Mouse (Mus musculus) large intestine, adult 2 months (tissue): ENCODE results near the gene Anapc2. TPM values are rescaled to one million over a fixed set of nuclear protein-coding genes. Genes with fewer than 3 reads are reported as not detected.

Source experiments
- DNase-seq: peaks from one replicate; pipeline ENCODE4 v3.0.0-alpha.2; 2012; ENCODE audit warnings: low read depth, low spot score
- WGBS: fragments of 180-500 bp; shearing (Covaris S2); methylation state at CpG from one replicate; pipeline ENCODE4 v1.1.7; 2018; 5-methylcytosine and 5-hydroxymethylcytosine counted together
- polyA plus RNA-seq: library from polyadenylated mRNA; depleted of rRNA; stranded (reverse); fragments of >200 nt; gene quantifications from 2 replicates; pipeline ENCODE4 v1.2.3, GENCODE M21; 2012; rRNA removed

Anapc2 gene
- polyA plus RNA-seq, 1 experiment = 64.2 TPM

DNA sequence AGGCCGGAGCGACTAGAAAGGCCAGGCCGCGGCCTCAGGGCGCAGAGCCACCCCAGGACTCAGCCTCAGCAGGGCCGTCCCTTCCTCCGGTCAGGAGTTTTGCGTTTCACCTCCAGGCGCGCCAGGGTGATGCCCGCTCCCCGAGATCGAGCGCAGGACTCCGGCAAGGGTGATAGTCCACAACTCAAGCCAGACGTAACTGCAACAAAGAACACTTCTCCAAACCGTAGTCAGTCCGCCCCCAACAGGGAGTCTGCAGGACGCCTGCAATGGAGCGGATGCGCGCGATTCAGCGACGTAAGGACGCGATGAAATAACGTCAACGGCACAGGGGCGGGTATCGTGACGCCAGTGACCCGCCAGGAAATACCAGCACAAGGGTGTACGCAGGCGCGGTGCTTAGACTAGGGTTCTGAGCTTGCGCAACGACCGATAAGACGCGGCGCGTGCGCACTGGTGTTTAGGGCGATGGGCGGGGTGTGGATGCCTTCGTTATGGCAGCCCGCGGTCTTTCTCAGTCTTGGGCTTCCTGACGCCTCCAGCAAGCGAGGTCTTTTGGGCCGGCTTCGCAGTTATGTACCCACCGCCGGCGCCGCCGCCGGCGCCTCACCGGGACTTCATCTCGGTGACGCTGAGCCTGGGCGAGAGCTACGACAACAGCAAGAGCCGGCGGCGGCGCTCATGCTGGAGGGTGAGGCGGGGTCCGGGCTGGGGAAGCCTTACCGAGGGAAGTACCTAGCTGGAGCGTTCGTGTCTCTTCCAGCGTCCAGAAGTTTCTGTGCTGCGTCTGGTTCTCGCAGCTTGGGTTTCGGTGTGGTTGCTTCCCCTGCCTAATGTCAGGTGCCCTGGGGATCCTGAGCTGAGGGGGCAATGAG lies 60.2 kb downstream of the Anapc2 start, which contains the start of gene Man1b1:
TSS of gene Man1b1 (plus strand) at position 53 of the 875 bp plus-strand sequence.
- under 1% methylated on average over 78 of the region's 78 CpGs for WGBS
- DNase-seq = peak; percentile 98

DNA sequence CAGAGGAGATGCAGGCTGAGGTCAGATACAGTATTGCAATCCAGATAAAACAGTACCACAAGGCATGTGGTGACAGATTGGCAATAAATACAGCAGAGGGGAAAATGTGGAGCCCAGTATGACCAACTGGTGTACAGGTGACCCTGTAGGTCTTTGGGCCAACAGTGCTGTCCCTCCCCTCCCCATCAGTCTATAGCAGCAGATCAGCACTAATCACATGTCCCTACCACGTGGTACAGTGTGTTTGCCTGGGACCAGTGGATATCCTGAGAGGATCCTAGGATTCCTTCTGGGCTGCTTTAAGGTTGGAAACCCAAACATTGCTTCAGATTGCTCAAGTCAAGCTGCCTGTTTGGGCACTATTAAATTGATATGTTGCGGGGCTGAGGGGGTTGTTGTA lies 61.3 kb downstream of the Anapc2 start:
- WGBS = 67% methylated on average over 2 of the region's 2 CpGs
- no peak for DNase-seq

Other genes with a start within 250 kb of the Anapc2 start
- 48.7 and 62.3 TPM in 2 replicates for gene Nsmf, start 218.1 kb upstream of the Anapc2 start, polyA plus RNA-seq
- 176 and 274 TPM in 2 replicates for gene Entpd8, start 192.2 kb upstream of the Anapc2 start, polyA plus RNA-seq
- 39.3 and 46.9 TPM in 2 replicates for gene Noxa1, start 177.3 kb upstream of the Anapc2 start, polyA plus RNA-seq
- 23.6 and 24.9 TPM in 2 replicates for gene Nrarp, start 91.7 kb upstream of the Anapc2 start, polyA plus RNA-seq
- gene Tor4a, start 75.6 kb upstream of the Anapc2 start, polyA plus RNA-seq = 22.7 and 31.7 TPM in 2 replicates
- gene Nelfb, start 61.0 kb upstream of the Anapc2 start, polyA plus RNA-seq = 60.9 and 89.7 TPM in 2 replicates
- gene Stpg3, start 57.8 kb upstream of the Anapc2 start, polyA plus RNA-seq = not detected in 2 replicates
- not detected in 2 replicates for gene Fam166a, start 53.7 kb upstream of the Anapc2 start, polyA plus RNA-seq
- gene Tubb4b, start 47.8 kb upstream of the Anapc2 start, polyA plus RNA-seq = 937 and 978 TPM in 2 replicates
- 0.52 and 2.9 TPM in 2 replicates for gene Slc34a3, start 38.1 kb upstream of the Anapc2 start, polyA plus RNA-seq
- gene Rnf224, start 35.7 kb upstream of the Anapc2 start, polyA plus RNA-seq = not detected in 2 replicates
- 18.0 and 33.6 TPM in 2 replicates for gene Rnf208, start 30.2 kb upstream of the Anapc2 start, polyA plus RNA-seq
- gene Cysrt1, start 30.0 kb upstream of the Anapc2 start, polyA plus RNA-seq = 1.6 and 1.8 TPM in 2 replicates
- gene AL732309.1, start 25.6 kb upstream of the Anapc2 start, polyA plus RNA-seq = 24.7 and 33.9 TPM in 2 replicates
- gene Tmem203, start 17.0 kb upstream of the Anapc2 start, polyA plus RNA-seq = 30.4 and 35.0 TPM in 2 replicates
- gene Tprn, start 9.9 kb upstream of the Anapc2 start, polyA plus RNA-seq = 212 and 278 TPM in 2 replicates
- 47.8 and 56.0 TPM in 2 replicates for gene Ssna1, start within 50 bp of the Anapc2 start, polyA plus RNA-seq
- not detected in 2 replicates for gene Tmem210, start 15.7 kb downstream of the Anapc2 start, polyA plus RNA-seq
- gene Lrrc26, start 17.4 kb downstream of the Anapc2 start, polyA plus RNA-seq = 92.7 and 108 TPM in 2 replicates
- 0.48 and 0.63 TPM in 2 replicates for gene Grin1, start 46.7 kb downstream of the Anapc2 start, polyA plus RNA-seq
- gene Man1b1, start 59.9 kb downstream of the Anapc2 start, polyA plus RNA-seq = 27.5 and 31.2 TPM in 2 replicates
- gene Dpp7, start 83.9 kb downstream of the Anapc2 start, polyA plus RNA-seq = 24.2 and 28.6 TPM in 2 replicates
- 61.6 and 68.8 TPM in 2 replicates for gene Uap1l1, start 93.2 kb downstream of the Anapc2 start, polyA plus RNA-seq
- 26.0 and 26.7 TPM in 2 replicates for gene Sapcd2, start 99.8 kb downstream of the Anapc2 start, polyA plus RNA-seq
- gene Entpd2, start 123.4 kb downstream of the Anapc2 start, polyA plus RNA-seq = 36.7 and 40.4 TPM in 2 replicates
- gene Npdc1, start 126.9 kb downstream of the Anapc2 start, polyA plus RNA-seq = 91.9 and 126 TPM in 2 replicates
- gene Fut7, start 150.8 kb downstream of the Anapc2 start, polyA plus RNA-seq = 0.52 and 0.88 TPM in 2 replicates
- gene Abca2, start 156.2 kb downstream of the Anapc2 start, polyA plus RNA-seq = 7.5 and 12.4 TPM in 2 replicates
- 1.3 and 1.4 TPM in 2 replicates for gene Clic3, start 184.4 kb downstream of the Anapc2 start, polyA plus RNA-seq
- gene Paxx, start 188.6 kb downstream of the Anapc2 start, polyA plus RNA-seq = 45.6 and 48.9 TPM in 2 replicates
- 0.53 and 1.0 TPM in 2 replicates for gene Ptgds, start 197.6 kb downstream of the Anapc2 start, polyA plus RNA-seq
- not detected in 2 replicates for gene Lcn12, start 221.4 kb downstream of the Anapc2 start, polyA plus RNA-seq
- gene Fbxw5, start 228.3 kb downstream of the Anapc2 start, polyA plus RNA-seq = 26.7 and 31.7 TPM in 2 replicates
- 2.1 and 2.9 TPM in 2 replicates for gene C8g, start 229.2 kb downstream of the Anapc2 start, polyA plus RNA-seq